Mouse (Mus musculus) lung, postnatal 36 days (tissue): Measurements from ENCODE around the gene Rorc.
A peak's percentile ranks its signal among the peaks of the same experiment; 100 is the strongest.

Experiments
- DNase-seq: peaks from one replicate; pipeline ENCODE4 v3.0.0; 2022; ENCODE audit warnings: mixed read lengths

The Rorc gene

GRCm38 (mm10) chr3:94377028-94377923, 4.7 kb downstream of the Rorc start:
- DNase-seq = no peak

GRCm38 (mm10) chr3:94379831-94380510, 7.4 kb downstream of the Rorc start:
- DNase-seq = no peak

GRCm38 (mm10) chr3:94382308-94382707, 9.7 kb downstream of the Rorc start:
- DNase-seq = no peak

- DNase-seq = no peak
Measured at GRCm38 (mm10) chr3:94383476-94383875, 10.9 kb downstream of the Rorc start.

DNA sequence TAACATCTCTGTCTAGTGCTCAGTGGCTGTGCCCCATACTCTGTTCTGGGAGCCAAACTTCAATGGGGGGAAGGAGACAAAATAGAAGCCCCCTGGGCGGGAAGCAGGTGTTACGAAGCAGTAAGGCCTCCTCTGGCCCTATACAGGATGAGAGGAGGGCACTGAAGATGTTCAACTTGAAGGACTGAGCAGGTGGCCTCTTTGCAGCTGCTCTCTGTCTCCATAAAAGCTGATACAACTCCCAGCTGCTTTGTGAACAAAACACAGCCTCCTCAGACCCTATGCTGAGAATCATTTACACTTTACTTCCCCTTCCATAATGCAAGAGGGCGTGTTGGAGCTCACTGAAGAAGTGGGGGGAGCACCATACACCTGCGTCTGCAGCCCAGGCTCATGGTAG, 14.1 kb downstream of the Rorc start:
- no peak for DNase-seq

GRCm38 (mm10) chr3:94387391-94387790, 14.8 kb downstream of the Rorc start:
- DNase-seq = no peak

- DNase-seq = no peak
Measured at GRCm38 (mm10) chr3:94388047-94388446, 15.5 kb downstream of the Rorc start.

DNA sequence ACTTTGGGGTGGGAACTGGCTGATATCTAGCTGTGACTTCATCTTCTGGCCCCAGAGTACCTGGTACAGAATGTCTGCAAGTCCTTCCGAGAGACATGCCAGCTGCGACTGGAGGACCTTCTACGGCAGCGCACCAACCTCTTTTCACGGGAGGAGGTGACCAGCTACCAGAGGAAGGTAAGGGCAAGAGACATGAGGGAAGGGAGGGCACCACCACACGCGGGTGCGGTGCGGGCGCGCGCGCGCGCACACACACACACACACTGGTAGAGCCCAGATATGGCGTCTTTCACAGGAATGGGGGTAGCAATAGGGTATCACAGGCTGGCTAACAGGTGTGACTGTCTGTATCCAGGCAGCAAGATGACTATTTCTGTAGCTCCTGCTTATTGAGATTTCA, 16.8 kb downstream of the Rorc start:
- no peak for DNase-seq

DNA sequence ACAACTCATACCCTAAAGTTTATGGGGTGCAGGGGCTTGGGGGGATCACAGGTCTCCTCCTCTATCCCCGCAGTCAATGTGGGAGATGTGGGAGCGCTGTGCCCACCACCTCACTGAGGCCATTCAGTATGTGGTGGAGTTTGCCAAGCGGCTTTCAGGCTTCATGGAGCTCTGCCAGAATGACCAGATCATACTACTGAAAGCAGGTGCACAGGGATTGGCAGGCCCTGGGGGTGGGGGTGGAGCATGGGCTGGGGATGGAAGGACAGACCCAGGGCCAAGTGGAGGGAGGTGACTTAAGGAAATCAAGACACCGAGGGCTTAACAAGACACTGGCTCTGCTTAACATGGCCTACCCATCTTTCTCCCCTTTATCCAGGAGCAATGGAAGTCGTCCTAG, 18.4 kb downstream of the Rorc start:
- DNase-seq = no peak

GRCm38 (mm10) chr3:94392128-94392527, 19.5 kb downstream of the Rorc start:
- DNase-seq = no peak

DNA sequence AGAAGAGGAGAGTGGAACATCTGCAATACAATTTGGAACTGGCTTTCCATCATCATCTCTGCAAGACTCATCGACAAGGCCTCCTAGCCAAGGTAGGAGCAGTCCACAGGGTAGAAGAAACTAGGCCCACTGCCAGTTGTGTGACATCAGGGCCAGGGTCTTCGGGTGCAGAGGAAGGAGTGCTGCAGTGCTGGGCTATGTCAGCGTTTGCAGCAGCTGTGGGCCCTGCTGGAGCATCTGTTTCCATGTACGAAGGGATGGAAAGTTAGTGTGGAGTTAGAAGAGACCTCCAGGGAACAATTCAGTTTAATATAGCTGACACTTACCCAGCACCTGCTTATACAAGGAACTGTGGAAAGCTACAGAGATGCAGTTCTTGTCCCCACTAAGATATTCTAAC, 20.5 kb downstream of the Rorc start:
- DNase-seq = no peak

DNA sequence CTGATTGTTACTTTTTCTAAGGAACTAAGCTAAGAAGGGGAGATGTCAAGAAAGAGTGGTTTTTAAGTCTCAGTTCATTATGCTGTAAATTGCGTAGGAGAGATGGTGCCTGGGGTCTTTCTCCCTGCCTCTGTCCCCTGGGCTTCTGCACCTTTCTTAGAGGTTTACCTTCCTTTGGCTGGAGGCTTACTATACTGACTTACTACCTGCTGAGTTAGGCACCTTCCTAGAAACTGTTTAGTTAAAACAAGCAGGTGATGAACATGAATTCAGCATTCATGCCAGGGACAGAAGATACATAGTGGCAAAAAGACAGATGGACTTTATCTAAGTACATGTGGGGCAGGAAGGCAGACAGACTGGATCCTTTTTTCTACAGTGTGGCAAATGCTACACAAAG, 23.7 kb downstream of the Rorc start:
- DNase-seq = no peak

DNA sequence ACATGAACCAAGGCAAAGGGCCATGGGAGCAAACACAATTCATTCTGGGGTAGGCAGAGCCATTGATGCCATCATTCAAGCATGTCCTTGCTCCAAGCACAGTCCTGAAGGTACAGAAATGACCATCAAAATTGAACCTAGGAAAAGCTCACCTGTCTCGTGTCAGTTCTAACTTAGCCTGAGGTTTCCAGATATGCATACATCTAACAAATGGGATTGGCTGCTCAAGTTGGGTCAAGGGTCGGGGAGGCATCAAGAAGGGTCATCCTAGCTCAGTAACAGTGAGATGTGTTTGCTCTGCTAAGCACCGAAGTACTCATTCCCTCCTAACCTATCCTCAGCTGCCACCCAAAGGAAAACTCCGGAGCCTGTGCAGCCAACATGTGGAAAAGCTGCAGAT, 24.3 kb downstream of the Rorc start:
- no peak for DNase-seq

DNA sequence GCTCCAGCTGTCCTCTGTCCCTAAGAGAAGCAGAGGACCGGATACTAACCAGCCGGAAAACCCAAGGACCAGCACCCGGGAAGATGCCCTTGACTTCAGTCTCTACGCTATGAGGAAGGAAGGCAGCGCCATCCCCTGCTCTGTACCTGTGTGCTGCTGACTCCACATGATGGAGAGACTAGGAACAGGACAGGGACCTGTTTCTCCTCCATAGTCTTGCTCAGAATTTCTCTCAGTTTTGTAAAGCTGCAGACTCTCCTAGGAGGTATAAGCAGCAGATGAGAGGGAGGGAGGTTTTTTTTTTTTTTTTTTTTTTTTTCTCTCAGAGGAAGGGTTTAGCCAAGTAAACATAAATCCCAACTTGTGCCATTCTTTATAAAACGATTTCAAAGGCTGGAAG, 25.6 kb downstream of the Rorc start, which contains the start of gene Lingo4:
Gene Lingo4 (plus strand): TSS at position 301 of the 400 bp plus-strand sequence.
- DNase-seq = no peak

DNA sequence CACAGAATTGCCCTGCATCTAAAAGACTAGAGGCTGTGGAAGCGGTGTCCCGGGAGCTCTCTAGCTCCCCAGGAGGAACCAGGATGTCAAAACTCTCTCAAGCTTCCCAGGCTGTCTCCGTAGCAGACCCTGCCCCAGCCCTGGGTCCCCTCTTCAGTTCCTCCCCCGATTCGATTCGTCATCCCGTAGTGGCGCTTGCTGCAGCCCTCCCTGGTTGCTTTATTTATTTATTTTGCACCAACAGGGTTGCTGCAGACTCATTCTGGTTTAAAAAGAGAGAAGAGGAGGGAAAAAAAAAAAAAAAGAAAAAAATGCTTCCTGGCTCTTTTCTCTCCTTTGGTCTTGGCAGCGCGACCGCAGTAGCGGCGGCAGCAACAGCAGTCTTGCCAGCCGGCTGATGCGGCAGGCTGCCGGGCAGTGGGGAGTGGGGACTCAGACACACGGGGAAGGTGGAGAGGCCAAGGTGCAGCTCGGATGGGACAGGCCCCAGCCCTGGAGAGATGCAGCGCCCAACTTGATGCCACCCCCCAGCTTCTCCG, 26.4 kb downstream of the Rorc start:
- no peak for DNase-seq

- no peak for DNase-seq
Measured at GRCm38 (mm10) chr3:94399663-94400310, 27.2 kb downstream of the Rorc start.

DNA sequence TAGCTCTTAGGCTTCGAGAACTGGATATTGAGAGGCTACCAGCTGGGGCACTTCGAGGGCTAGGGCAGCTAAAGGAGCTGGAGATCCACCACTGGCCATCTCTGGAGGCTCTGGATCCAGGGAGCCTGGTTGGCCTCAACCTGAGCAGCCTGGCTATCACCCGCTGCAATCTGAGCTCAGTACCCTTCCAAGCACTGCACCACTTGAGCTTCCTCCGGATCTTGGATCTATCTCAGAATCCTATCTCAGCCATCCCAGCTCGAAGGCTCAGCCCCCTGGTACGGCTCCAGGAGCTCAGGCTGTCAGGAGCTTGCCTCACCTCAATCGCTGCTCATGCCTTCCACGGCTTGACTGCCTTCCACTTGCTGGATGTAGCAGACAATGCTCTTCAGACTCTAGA, 29.9 kb downstream of the Rorc start:
- no peak for DNase-seq

- DNase-seq = no peak
Measured at GRCm38 (mm10) chr3:94404366-94405054, 31.9 kb downstream of the Rorc start.

DNA sequence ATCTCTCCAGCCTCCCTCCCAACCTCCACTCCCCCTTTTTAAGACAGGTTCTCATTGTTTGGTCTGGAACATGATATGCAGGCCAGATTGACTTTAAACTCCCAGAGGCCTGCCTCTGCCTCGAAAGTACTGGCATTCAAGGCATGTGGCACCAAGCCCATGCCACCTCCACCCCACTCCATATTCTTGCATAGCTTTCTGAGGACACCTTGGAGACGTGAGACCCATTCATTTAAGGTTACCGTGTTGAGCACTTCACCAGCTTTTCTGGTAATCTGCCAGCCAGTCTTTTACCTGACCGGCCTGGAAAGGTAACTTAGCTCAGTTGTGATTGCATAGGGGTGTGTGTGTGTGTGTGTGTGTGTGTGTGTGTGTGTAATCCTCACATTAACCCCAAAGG, 33.0 kb downstream of the Rorc start:
- peak; percentile 80 for DNase-seq

- no peak for DNase-seq
Measured at GRCm38 (mm10) chr3:94412530-94412929, 39.9 kb downstream of the Rorc start.

GRCm38 (mm10) chr3:94413031-94413679, 40.6 kb downstream of the Rorc start, which contains the start of gene Tdrkh:
TSS of gene Tdrkh (plus strand) at chr3:94413273.
- DNase-seq = peak; percentile 96

- DNase-seq = no peak
Measured at GRCm38 (mm10) chr3:94430980-94431379, 58.4 kb downstream of the Rorc start.
